Mouse (Mus musculus): ENCODE results near the gene Nle1.
A peak's percentile ranks its signal among the peaks of the same experiment; 100 is the strongest.

The Nle1 gene

GRCm38 (mm10) chr11:82914711-82915352 is 6.6 kb upstream of the Nle1 start:
- DNase-seq (ENCODE audit: low read depth, low spot score), result peak; percentile 73

GRCm38 (mm10) chr11:82910679-82911389 is 2.6 kb upstream of the Nle1 start:
- DNase-seq (ENCODE audit: low read depth, low spot score), result no peak

GRCm38 (mm10) chr11:82910250-82910649 is 2.0 kb upstream of the Nle1 start, which contains the start of gene Unc45b:
Gene Unc45b, plus strand, starts transcription at chr11:82910550.
- DNase-seq (ENCODE audit: low read depth, low spot score), result no peak

GRCm38 (mm10) chr11:82908608-82908989 is 388 bp upstream of the Nle1 start:
- no peak for DNase-seq (ENCODE audit: low read depth, low spot score)

GRCm38 (mm10) chr11:82905816-82906215 is 2.4 kb downstream of the Nle1 start:
- no peak for DNase-seq (ENCODE audit: low read depth, low spot score)

- no peak for DNase-seq (ENCODE audit: low read depth, low spot score)
These were observed 3.3 kb downstream of the Nle1 start for GRCm38 (mm10) chr11:82904952-82905351.

GRCm38 (mm10) chr11:82901606-82902310 is 6.5 kb downstream of the Nle1 start:
- no peak for DNase-seq (ENCODE audit: low read depth, low spot score)

GRCm38 (mm10) chr11:82899720-82900119 is 8.5 kb downstream of the Nle1 start:
- no peak for DNase-seq (ENCODE audit: low read depth, low spot score)

GRCm38 (mm10) chr11:82897478-82897877 is 10.7 kb downstream of the Nle1 start:
- DNase-seq (ENCODE audit: low read depth, low spot score), result no peak

- DNase-seq (ENCODE audit: low read depth, low spot score), result no peak
These were observed 16.3 kb downstream of the Nle1 start, which contains the start of gene Fndc8 for GRCm38 (mm10) chr11:82891936-82892335. Gene Fndc8, plus strand, starts transcription at chr11:82892124.

- peak; percentile 93 for DNase-seq (ENCODE audit: low read depth, low spot score)
These were observed 17.9 kb downstream of the Nle1 start, which contains the start of gene Rad51d for GRCm38 (mm10) chr11:82890342-82890762. Gene Rad51d, minus strand, starts transcription at chr11:82890614.

- no peak for DNase-seq (ENCODE audit: low read depth, low spot score)
These were observed 18.5 kb downstream of the Nle1 start for GRCm38 (mm10) chr11:82889524-82890341.

- DNase-seq (ENCODE audit: low read depth, low spot score), result no peak
These were observed 19.7 kb downstream of the Nle1 start for GRCm38 (mm10) chr11:82888491-82888946.

- DNase-seq (ENCODE audit: low read depth, low spot score), result no peak
These were observed 21.7 kb downstream of the Nle1 start for GRCm38 (mm10) chr11:82886559-82886958.

GRCm38 (mm10) chr11:82883180-82883579 is 25.0 kb downstream of the Nle1 start:
- DNase-seq (ENCODE audit: low read depth, low spot score), result no peak

GRCm38 (mm10) chr11:82877726-82878344 is 30.4 kb downstream of the Nle1 start:
- no peak for DNase-seq (ENCODE audit: low read depth, low spot score)

- DNase-seq (ENCODE audit: low read depth, low spot score), result no peak
These were observed 32.6 kb downstream of the Nle1 start for GRCm38 (mm10) chr11:82875631-82876030.

GRCm38 (mm10) chr11:82874924-82875323 is 33.3 kb downstream of the Nle1 start:
- no peak for DNase-seq (ENCODE audit: low read depth, low spot score)

- peak; percentile 90 for DNase-seq (ENCODE audit: low read depth, low spot score)
These were observed 37.2 kb downstream of the Nle1 start, which contains the start of gene Rffl for GRCm38 (mm10) chr11:82871031-82871446. Gene Rffl, minus strand, starts transcription at chr11:82871210.

GRCm38 (mm10) chr11:82870173-82871030 is 37.8 kb downstream of the Nle1 start:
- DNase-seq (ENCODE audit: low read depth, low spot score), result no peak
